In the genomic region with DNA sequence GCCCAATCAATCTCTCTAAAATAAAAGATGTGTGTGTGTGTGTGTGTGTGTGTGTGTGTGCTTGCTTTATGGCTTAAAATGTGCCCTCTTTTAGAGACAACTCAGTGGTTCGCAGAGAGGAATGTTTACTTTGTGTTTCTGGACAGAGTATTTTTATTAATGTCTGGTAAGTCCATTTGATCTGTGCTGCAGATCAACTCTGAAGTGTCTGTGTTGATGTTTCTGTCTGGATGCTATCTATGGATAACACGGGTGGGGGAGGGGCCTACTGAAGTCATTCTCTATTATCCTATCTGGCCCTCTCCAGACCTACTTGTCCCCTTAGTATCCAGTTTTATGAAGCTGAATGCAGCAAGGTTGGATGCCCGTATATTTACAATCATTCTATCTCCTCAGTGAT, we compare ENCODE assay signal across 24 mouse cellular contexts.
"Had no signal": no experiment of that assay in that cellular context is flagged by ENCODE, and none has a peak within 500 bp of the region (broad histone marks: within the 10 kb centered on the region; RNA-seq: fewer than 3 reads in every experiment).

No protein-coding gene starts in this region.

- H3K4me2 ChIP-seq: forebrain, embryonic 15.5 days; heart, embryonic 11.5 days; heart, embryonic 13.5 days; heart, embryonic 15.5 days; hindbrain, embryonic 15.5 days; kidney, embryonic 15.5 days; limb, embryonic 13.5 days had no signal

- ATAC-seq: forebrain, embryonic 15.5 days; forebrain, postnatal 0 days; hindbrain, postnatal 0 days; intestine, embryonic 16.5 days had no signal

- DNase-seq: forebrain, postnatal 0 days; gastrocnemius, postnatal 14 days; gastrocnemius, postnatal 36 days; heart, adult 2 months; heart, postnatal 14 days; heart, postnatal 36 days; kidney, adult 11 months; kidney, adult 2 months; kidney, adult 9 months; kidney, postnatal 14 days; kidney, postnatal 36 days; layer of hippocampus, adult 9-11 months; layer of hippocampus, postnatal 36 days; left cerebral cortex, postnatal 4 days had no signal

- H3K4me1 ChIP-seq: heart, embryonic 15.5 days had no signal

- H3K27ac ChIP-seq: forebrain, embryonic 15.5 days; heart, adult 2 months; heart, embryonic 13.5 days; heart, embryonic 15.5 days; hindbrain, embryonic 15.5 days; hindbrain, postnatal 0 days; kidney, postnatal 0 days; limb, embryonic 13.5 days had no signal

- H3K9me3 ChIP-seq: forebrain, embryonic 15.5 days; heart, embryonic 13.5 days; heart, embryonic 15.5 days; hindbrain, embryonic 15.5 days; kidney, embryonic 15.5 days; limb, embryonic 13.5 days had no signal

- H3K27me3 ChIP-seq: forebrain, embryonic 15.5 days; heart, embryonic 13.5 days; heart, embryonic 15.5 days; hindbrain, embryonic 15.5 days; kidney, embryonic 15.5 days; limb, embryonic 13.5 days had no signal

- H3K9ac ChIP-seq: forebrain, embryonic 15.5 days; forebrain, postnatal 0 days; heart, embryonic 13.5 days; heart, embryonic 15.5 days; hindbrain, embryonic 15.5 days; kidney, embryonic 15.5 days; limb, embryonic 13.5 days had no signal

- H3K36me3 ChIP-seq: forebrain, embryonic 15.5 days; heart, embryonic 13.5 days; heart, embryonic 15.5 days; hindbrain, embryonic 15.5 days; kidney, embryonic 15.5 days; limb, embryonic 13.5 days had no signal

- H3K4me3 ChIP-seq: forebrain, embryonic 15.5 days; heart, adult 2 months; heart, embryonic 13.5 days; heart, embryonic 15.5 days; hindbrain, embryonic 15.5 days; kidney, embryonic 15.5 days; limb, embryonic 13.5 days had no signal
